Mouse (Mus musculus) small intestine, adult 2 months (tissue): ENCODE measurements around the gene Ggps1. TPM values are rescaled to one million over a fixed set of nuclear protein-coding genes. Genes with fewer than 3 reads are reported as not detected.
"Not testable (repeated sequence)": the region's sequence is repeated elsewhere in the genome, so short reads cannot be mapped to it uniquely, and the experiment has no call there.

Source experiments
- H3K27ac ChIP-seq: fragments of 200-500 bp; 2 replicates; pipeline ENCODE4 v1.5.1; 2012; ENCODE audit warnings: low read depth, low read length, control low read depth, inconsistent platforms; ENCODE audit not compliant: insufficient read depth
- H3K27me3 ChIP-seq: fragments of 200-500 bp; 2 replicates; pipeline ENCODE4 v1.6.1; 2012; ENCODE audit warnings: mild to moderate bottlenecking, moderate library complexity, low read length, inconsistent platforms; ENCODE audit not compliant: control insufficient read depth, insufficient read depth
- H3K36me3 ChIP-seq: fragments of 200-500 bp; 2 replicates; pipeline ENCODE4 v1.6.1; 2012; ENCODE audit warnings: mild to moderate bottlenecking, low read length, control low read depth, inconsistent platforms; ENCODE audit not compliant: control insufficient read depth, insufficient read depth
- H3K4me1 ChIP-seq: fragments of 200-500 bp; 2 replicates; pipeline ENCODE4 v1.6.1; 2012; ENCODE audit warnings: low read length, inconsistent platforms, mixed read lengths; ENCODE audit not compliant: control insufficient read depth, insufficient read depth, insufficient read length
- H3K4me3 ChIP-seq: fragments of 200-500 bp; 2 replicates; pipeline ENCODE4 v1.5.1; 2012; ENCODE audit warnings: low read depth, mild to moderate bottlenecking, control low read depth, inconsistent platforms, low read length, moderate library complexity
- CTCF ChIP-seq: fragments of 200-500 bp; IDR thresholded peaks from 2 replicates; pipeline ENCODE4 v1.5.1; 2012; ENCODE audit warnings: low read depth, mild to moderate bottlenecking, control low read depth, inconsistent platforms, low read length, moderate library complexity, mixed read lengths; ENCODE audit not compliant: insufficient replicate concordance, insufficient read length; ENCODE audit errors: extremely low read depth
- POLR2A ChIP-seq: fragments of 200-500 bp; IDR thresholded peaks from 2 replicates; pipeline ENCODE4 v1.6.1; 2012; ENCODE audit warnings: low read depth, mild to moderate bottlenecking, control low read depth, inconsistent platforms, low read length, moderate library complexity
- WGBS: fragments of 180-500 bp; shearing (Covaris S2); methylation state at CpG from one replicate; pipeline ENCODE4 v1.1.7; 2018; 5-methylcytosine and 5-hydroxymethylcytosine counted together
- polyA plus RNA-seq: library from polyadenylated mRNA; depleted of rRNA; stranded (reverse); fragments of >200 nt; gene quantifications from 2 replicates; pipeline ENCODE4 v1.2.3, GENCODE M21; 2012

Gene Ggps1
- polyA plus RNA-seq, 1 experiment: 2.4 TPM

GRCm38 (mm10) chr13:14038911-14039291 is 24.4 kb downstream of the Ggps1 start:
- Histone ChIP-seq H3K36me3 (no peaks in the 10 kb centered on the region), H3K27me3 (no peaks in the 10 kb centered on the region), H3K4me1 (peaks cover 7% of the 10 kb centered on the region), H3K4me3 (peak overlapping the region; percentile 93), H3K27ac (no peak overlapping the region)
- WGBS: under 1% methylated on average over 8 of the region's 8 CpGs
- TF ChIP-seq CTCF: no peak
- TF ChIP-seq POLR2A: no peak

- H3K36me3 ChIP-seq: peaks cover 4% of the 10 kb centered on the region; the same call in 1 of the 2 replicates
- H3K4me3 ChIP-seq: no peak overlapping the region
- TF ChIP-seq POLR2A: no peak
- no peak for TF ChIP-seq CTCF
- peaks cover 7% of the 10 kb centered on the region for H3K4me1 ChIP-seq
- H3K27ac ChIP-seq: no peak overlapping the region
- 88% methylated on average over 11 of the region's 11 CpGs for WGBS
- no peaks in the 10 kb centered on the region for H3K27me3 ChIP-seq
Observed at GRCm38 (mm10) chr13:14035875-14036630, 27.2 kb downstream of the Ggps1 start.

- H3K36me3 ChIP-seq, H3K4me3 ChIP-seq: not testable (repeated sequence)
Observed at GRCm38 (mm10) chr13:14035352-14035751, 27.9 kb downstream of the Ggps1 start.

GRCm38 (mm10) chr13:14034073-14034348 is 29.3 kb downstream of the Ggps1 start:
- Histone ChIP-seq H3K27me3 (no peaks in the 10 kb centered on the region), H3K27ac (no peak overlapping the region), H3K4me1 (peaks cover 7% of the 10 kb centered on the region; the same call in 1 of the 2 replicates), H3K36me3 (peaks cover 4% of the 10 kb centered on the region), H3K4me3 (no peak overlapping the region)
- no peak for TF ChIP-seq POLR2A
- no peak for TF ChIP-seq CTCF

More at GRCm38 (mm10) chr13:14035352-14035751, 27.9 kb downstream of the Ggps1 start:
- H3K27me3 ChIP-seq, H3K4me1 ChIP-seq, H3K27ac ChIP-seq: not testable (repeated sequence)
- 88% methylated on average over 3 of the region's 3 CpGs for WGBS

- Histone ChIP-seq H3K4me3 (no peak overlapping the region), H3K27me3 (no peaks in the 10 kb centered on the region), H3K27ac (no peak overlapping the region), H3K4me1 (0 out of 2 replicates have a peak, but pooled peaks cover 2% of the 10 kb centered on the region), H3K36me3 (peaks cover 6% of the 10 kb centered on the region)
- no peak for TF ChIP-seq POLR2A
- no peak for TF ChIP-seq CTCF
- 54% methylated on average over 5 of the region's 5 CpGs for WGBS
Observed at GRCm38 (mm10) chr13:14033309-14034072, 29.8 kb downstream of the Ggps1 start.

- no peak overlapping the region for H3K4me3 ChIP-seq
- 73% methylated on average over 6 of the region's 6 CpGs for WGBS
- no peak overlapping the region for H3K27ac ChIP-seq
Observed at GRCm38 (mm10) chr13:14026154-14026820, 37.0 kb downstream of the Ggps1 start.

GRCm38 (mm10) chr13:14025554-14025953 is 37.7 kb downstream of the Ggps1 start:
- 92% methylated on average over 6 of the region's 6 CpGs for WGBS
- H3K4me3 ChIP-seq: no peak overlapping the region
- TF ChIP-seq POLR2A (no peak), CTCF (no peak)
- no peak overlapping the region for H3K27ac ChIP-seq
- no peaks in the 10 kb centered on the region for H3K27me3 ChIP-seq
- H3K4me1 ChIP-seq: no peaks in the 10 kb centered on the region
- peaks cover 15% of the 10 kb centered on the region for H3K36me3 ChIP-seq

More at GRCm38 (mm10) chr13:14026154-14026820, 37.0 kb downstream of the Ggps1 start:
- no peak for TF ChIP-seq CTCF
- no peak for TF ChIP-seq POLR2A
- no peaks in the 10 kb centered on the region for H3K4me1 ChIP-seq
- peaks cover 15% of the 10 kb centered on the region for H3K36me3 ChIP-seq
- H3K27me3 ChIP-seq: no peaks in the 10 kb centered on the region

GRCm38 (mm10) chr13:14021417-14021816 is 41.9 kb downstream of the Ggps1 start:
- not testable (repeated sequence) for H3K4me3 ChIP-seq, H3K27me3 ChIP-seq, H3K27ac ChIP-seq, H3K4me1 ChIP-seq, H3K36me3 ChIP-seq
- 80% methylated on average over 11 of the region's 12 CpGs for WGBS
